Mouse (Mus musculus): ENCODE results near the gene Ilf3.

Gene Ilf3

DNA sequence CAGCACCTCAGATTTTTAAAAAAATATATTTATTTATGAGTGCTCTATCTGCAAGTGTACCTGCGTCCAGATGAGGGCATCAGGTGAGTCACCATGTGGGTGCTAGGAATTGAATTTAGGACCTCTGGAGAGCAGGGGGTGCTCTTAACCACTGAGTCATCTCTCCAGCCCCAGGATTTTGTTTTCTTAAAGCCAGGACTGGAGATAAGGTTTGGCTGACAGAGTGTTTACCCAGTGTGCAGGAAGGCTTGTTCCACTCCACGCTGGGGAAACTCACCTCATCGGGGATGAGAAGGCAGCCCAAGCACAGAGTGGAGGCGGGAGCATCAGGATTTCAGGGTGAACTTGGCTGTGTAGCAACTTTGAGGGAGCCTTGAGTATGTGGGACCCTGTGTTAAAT, 27.3 kb upstream of the Ilf3 start:
- peak in 1 of 2 experiments; percentile 22 for DNase-seq (ENCODE audit: low spot score in 2 of 2)

DNA sequence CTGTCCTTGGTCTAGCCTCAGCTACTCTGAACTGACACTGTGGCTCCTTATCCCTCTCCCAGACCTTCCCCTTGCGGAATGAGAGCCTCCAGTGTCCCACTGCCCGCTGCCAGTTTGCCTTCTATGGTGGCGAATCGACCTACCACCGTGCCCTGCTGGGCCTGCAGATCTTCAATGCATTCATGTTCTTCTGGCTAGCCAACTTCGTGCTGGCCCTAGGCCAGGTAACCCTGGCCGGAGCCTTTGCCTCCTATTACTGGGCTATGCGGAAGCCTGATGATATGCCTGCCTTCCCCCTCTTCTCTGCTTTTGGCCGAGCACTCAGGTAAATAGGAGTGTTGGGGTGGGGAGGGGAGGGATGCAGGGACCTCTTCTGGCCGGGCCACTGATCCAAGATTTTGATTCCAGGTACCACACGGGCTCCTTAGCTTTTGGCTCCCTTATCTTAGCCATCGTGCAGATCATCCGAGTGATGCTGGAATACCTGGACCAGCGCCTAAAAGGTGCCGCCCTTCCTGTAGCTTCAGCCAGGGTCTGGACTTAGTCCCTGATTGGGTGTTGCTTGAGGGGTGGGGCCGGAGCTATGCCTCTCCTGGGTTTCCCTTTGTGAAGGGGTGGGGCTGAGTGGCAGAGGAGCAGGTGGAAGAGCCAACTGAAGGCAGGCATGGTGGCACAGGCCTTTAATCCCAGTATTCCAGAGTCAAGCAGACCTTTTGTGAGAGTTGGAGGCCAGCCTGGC, 20.9 kb upstream of the Ilf3 start:
- no peak for DNase-seq (ENCODE audit: low spot score in 2 of 2)

DNA sequence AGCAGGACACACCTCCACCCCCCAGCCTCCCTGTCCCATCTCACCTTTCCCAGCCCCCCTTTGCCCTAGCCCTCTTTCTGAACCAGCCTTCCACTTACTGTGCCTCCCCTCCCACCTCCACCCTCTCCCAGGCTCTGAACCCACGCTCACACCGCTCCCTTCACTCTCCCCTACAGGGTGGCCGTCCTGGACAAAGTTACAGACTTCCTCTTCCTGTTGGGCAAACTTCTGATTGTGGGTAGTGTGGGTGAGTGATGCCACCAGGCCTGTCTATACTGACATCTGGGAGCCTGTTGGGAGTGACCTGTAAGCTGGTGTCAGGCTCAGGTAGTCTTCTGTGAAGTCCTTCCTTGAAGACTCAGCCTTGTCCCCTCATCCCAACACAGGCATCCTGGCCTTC, 19.5 kb upstream of the Ilf3 start:
- DNase-seq (ENCODE audit: low spot score in 2 of 2), result no peak

DNA sequence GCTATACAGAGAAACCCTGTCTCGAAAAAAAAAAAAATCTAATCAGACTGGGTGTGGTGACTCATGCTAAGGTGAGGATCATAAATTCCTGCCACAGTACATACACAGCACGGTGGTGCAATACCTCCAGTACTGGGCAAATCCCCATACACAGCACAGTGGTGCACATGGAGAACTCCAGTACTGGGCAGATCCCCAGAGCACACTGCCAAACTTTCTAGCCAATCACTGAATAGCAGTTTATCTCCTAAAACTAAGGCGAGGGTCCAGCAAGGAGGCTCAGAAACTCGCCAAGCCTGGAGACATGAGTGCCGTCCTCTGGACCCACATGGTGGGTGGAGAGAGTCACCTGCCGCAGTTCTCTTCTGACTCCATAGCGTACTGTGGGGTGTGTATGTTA, 16.5 kb upstream of the Ilf3 start:
- DNase-seq (ENCODE audit: low spot score in 2 of 2), result peak in 1 of 2 experiments; percentile 13

DNA sequence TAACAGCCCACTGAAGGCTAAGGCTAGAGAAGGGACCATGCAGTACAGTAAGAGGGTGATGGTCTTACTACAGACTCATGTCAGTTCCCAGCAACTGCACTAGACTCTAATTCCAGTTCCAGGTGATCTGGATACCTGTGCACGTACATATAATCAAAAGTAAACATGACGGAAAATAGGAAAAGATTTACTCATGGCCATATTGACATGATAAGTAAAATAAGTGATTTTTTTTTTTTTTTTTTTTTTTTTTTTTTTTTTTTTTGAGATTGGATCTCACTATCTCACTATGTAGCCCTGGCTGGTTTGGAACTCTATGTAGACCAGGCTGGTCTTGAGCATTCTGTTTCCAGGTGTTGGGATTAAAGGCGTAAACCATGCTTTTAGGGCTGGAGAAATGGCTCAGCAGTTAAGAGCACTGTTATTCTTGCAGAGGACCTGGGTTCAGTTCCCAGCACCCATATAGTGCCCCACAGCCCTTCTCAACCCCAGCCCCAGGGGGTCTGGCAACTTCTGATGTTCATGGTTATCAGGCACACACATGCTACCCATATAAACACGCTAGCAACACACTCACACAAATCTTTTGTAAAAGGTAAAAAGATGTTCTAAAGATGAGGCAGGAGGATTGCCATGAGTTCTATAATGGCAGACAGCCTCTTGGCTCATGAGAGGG, 15.8 kb upstream of the Ilf3 start:
- DNase-seq (ENCODE audit: low spot score in 2 of 2), result no peak

- no peak for DNase-seq (ENCODE audit: low spot score in 2 of 2)
Measured at GRCm38 (mm10) chr9:21352463-21353372, 15.0 kb upstream of the Ilf3 start.

DNA sequence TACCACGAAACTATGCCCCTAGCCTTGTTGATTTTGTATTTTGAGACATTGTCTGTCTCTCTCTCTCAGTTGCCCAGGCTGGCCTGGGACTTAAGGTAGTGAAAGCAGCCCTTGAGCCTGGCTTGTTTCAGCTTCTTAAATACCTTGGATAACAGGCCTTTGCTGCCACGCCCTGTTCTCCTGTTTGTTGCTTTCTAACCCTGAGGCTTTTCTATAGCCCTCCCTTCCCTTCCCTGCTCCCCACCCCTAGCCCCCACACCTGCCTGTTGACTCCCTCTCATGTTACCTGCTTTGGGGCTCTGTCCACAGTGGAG, 14.3 kb upstream of the Ilf3 start:
- DNase-seq (ENCODE audit: low spot score in 2 of 2), result no peak

DNA sequence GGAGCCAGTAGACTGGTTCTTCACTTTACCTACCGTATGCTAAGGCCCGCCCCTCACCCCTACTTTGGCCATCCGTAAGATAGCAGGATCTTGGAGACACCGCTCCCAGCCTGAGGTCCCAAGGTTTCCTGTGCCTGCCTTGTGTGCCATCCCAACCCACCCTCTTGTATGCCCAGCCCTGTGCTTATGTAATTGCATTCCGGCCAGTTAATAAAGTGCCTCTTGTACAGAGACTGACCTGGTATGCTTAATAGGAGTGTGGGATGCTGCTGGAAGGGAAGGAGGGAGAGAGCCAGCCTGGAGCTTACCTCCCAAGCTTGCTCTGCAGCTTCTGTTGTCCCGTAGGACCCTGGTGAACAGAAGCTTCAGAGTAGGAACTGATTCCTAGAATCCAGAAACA, 12.9 kb upstream of the Ilf3 start:
- no peak for DNase-seq (ENCODE audit: low spot score in 2 of 2)

- peak; percentile 58 to 62 for DNase-seq (ENCODE audit: low spot score in 2 of 2)
Measured at GRCm38 (mm10) chr9:21356981-21357718, 10.5 kb upstream of the Ilf3 start.

GRCm38 (mm10) chr9:21366541-21367220, 990 bp upstream of the Ilf3 start:
- DNase-seq (ENCODE audit: low spot score in 2 of 2), result peak; percentile 46 to 62

DNA sequence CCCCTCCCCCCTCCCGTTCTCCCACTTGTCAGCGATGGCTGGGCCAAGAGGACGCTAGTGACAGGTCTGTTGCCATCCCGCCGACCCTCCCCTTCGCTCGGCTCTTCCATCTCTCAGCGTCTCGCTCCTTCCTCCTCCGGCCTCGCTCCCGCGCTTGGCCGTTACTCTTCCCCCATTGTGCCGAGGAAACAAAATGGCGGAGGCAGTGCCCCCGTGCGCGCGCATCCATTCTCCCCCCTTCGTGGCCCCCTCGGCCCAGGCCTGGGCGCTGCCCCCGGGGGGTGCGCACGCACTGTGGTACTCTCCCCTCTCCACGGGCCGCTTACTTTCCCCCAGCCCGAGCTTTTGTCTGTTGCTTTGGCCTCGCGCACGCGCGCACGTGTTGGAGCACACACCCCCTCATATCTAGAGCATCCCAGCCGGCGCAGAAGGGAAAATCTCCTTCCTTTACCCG, 487 bp downstream of the Ilf3 start:
- DNase-seq (ENCODE audit: low spot score in 2 of 2), result peak; percentile 41 to 43

DNA sequence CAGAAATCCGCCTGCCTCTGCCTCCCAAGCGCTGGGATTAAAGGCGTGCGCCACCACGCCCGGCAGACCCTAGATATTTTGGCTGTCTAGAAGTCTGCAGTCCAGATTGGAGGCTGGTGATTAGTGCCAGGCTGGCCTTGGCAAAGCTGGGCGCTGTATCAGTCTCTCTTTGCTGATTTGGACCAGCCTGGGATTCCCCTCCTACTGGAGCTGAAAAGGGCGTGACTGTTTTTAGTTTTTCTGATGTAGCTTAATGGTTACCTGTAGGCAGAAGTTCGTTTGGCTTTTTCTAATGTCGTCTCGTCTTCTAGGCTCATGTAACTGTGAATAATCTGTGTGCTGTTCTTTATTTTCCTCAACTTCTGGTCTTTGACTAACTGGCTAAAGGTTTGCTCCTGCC, 1.4 kb downstream of the Ilf3 start:
- no peak for DNase-seq (ENCODE audit: low spot score in 2 of 2)

DNA sequence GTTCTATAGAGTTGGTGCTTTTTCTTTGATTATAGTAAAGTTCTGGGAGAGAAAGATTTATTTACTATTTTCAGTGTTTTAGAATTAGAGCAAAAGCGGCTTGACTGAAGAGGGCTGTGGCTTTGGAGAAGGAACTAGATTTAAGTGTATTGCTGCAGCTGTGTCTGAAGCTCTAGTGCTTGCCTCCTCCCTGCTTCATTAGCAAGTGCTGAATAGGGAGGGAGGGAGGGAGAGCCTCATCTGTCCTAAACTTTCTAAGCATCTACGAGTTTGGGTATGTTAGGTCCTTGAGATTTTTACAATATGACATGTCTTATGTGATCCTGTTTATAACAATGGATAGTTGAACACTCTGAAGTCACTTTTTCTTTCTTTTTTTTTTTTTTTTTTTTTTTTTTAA, 3.2 kb downstream of the Ilf3 start:
- no peak for DNase-seq (ENCODE audit: low spot score in 2 of 2)

DNA sequence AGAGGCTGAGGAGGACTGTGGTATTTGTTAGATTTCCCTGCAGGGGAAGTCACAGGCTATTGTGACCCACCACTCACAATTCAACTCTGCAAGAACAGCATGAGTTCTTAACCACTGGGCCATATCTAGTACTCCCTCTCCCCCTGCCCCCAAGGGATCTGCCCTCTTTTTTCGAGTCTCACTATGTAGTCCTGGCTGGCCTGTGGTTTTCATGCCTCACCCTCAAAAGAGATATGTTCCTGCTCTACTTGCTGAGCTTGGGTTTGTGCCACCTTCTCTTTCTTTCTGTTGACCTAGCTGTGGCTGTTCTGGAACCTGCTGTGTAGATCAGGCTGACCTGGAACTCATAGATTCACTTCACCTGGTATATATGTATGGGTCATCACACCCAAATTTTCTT, 4.8 kb downstream of the Ilf3 start:
- no peak for DNase-seq (ENCODE audit: low spot score in 2 of 2)

GRCm38 (mm10) chr9:21379195-21379594, 11.5 kb downstream of the Ilf3 start:
- no peak for DNase-seq (ENCODE audit: low spot score in 2 of 2)

- no peak for DNase-seq (ENCODE audit: low spot score in 2 of 2)
Measured at GRCm38 (mm10) chr9:21380868-21381267, 13.2 kb downstream of the Ilf3 start.

DNA sequence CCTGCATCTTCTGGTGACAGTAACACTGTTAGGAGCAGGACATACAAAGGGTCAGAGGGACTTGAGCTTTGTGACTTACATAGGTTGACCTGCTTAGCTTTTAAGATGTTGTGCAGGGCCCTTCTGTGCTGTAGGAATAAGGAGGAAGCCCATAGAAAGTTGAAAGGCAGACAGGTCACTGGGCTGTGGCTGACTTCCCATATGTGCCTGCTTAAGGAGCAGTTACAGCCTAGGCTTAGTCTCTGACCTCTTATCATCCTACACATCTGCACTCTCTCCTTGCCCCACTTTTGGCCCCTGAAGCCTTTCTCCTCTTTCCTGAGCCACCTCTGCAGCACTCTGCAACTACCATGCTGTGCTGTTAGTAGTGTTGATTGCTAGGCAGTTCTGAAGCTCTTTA, 16.3 kb downstream of the Ilf3 start:
- DNase-seq (ENCODE audit: low spot score in 2 of 2), result no peak

- no peak for DNase-seq (ENCODE audit: low spot score in 2 of 2)
Measured at GRCm38 (mm10) chr9:21392646-21393175, 25.0 kb downstream of the Ilf3 start.

DNA sequence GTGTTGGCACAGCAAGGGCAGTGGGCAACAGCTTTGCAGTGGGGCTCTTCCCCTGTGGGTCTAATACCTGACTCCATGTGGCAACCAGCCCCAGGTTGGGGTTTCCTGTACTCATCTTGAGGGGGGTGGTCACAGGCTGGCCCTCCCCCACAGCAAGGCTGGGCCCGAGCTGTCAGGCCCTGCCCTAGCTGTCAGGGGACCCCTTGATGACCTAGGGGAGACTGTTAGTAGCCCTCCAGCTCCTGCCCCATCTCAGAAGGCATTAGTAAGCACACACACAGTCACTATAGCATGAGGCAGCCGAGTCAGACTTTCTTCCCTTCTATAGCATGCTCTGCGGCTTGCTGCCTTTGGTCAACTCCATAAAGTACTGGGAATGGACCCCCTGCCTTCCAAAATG, 28.0 kb downstream of the Ilf3 start:
- no peak for DNase-seq (ENCODE audit: low spot score in 2 of 2)

- no peak for DNase-seq (ENCODE audit: low spot score in 2 of 2)
Measured at GRCm38 (mm10) chr9:21397170-21397569, 29.5 kb downstream of the Ilf3 start.

DNA sequence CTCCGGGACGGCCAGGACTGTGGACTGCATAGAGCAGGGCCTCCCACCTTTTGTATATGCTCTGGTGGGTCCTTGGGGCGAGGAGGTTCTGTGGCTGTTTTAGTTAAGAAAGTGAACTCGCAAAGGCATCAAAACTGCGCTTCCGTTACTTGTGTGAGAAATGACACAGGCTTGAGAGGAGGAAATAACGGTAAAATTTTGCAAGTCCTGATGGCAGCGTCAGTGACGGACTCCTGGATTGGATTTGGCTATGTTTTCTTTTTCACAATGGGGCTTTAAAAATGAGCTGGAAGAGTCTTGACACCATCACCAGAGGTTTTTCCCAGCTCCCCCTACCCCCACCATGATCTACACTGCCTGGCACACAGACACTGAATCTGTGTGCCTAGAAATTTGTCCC, 33.4 kb downstream of the Ilf3 start:
- no peak for DNase-seq (ENCODE audit: low spot score in 2 of 2)

Data from urinary bladder, postnatal 36 days (tissue).